Mouse (Mus musculus) naive thymus-derived CD4-positive, alpha-beta T cell, adult 2 months (primary cell): ENCODE data around the gene Ppp2r5d.

ENCODE experiments used
- DNase-seq: peaks from one replicate; pipeline ENCODE4 v3.0.0-alpha.2; 2011; ENCODE audit warnings: low read depth

Gene Ppp2r5d

GRCm38 (mm10) chr17:46680760-46681373 is 24.0 kb downstream of the Ppp2r5d start, which contains the start of gene Klhdc3:
Gene Klhdc3, minus strand, starts transcription at chr17:46680914.
- peak; percentile 98 for DNase-seq

- peak; percentile 62 for DNase-seq
Measured at GRCm38 (mm10) chr17:46679843-46680759, 24.8 kb downstream of the Ppp2r5d start.

- no peak for DNase-seq
Measured at GRCm38 (mm10) chr17:46678911-46679310, 26.0 kb downstream of the Ppp2r5d start.

GRCm38 (mm10) chr17:46678416-46678815 is 26.5 kb downstream of the Ppp2r5d start, which contains the start of gene Mea1:
Gene Mea1, plus strand, starts transcription at chr17:46678793.
- no peak for DNase-seq

GRCm38 (mm10) chr17:46674530-46675283 is 30.2 kb downstream of the Ppp2r5d start:
- no peak for DNase-seq

DNA sequence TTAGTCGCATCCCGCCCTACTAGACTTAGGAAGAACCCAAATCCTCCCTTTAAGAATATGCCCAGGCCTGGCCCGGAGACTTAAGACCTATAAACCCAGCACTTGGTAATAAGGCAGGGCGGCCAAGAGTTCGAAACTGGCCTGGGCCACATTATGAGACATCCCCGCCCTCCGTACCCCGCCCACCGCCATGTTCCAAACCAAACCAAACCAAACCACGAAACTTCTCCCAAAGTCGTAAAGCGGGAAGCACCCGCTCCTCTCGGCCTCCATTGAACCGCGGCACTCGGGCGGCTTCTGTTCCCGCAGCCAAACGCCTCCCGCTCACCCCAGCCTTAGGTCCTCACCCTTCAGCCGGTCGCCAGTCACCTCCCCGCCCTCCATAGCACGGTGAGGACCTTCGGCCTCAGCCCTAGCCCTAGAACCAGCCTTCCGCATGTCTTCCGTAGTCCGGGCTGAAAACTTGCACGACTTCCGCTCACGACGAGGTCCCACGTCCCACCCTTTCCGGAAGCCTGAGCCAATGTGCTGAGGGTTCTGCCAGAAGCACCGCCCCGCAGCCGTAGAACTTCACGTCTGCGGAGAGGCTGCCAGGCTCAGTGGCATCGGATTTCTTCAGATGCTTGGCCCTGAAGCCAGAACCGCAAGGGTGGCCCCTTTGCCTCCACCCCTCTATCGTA is 30.9 kb downstream of the Ppp2r5d start, which contains the start of gene Rrp36:
Gene Rrp36, minus strand, starts transcription at position 503 of the 680 bp plus-strand sequence.
- DNase-seq: peak; percentile 91

DNA sequence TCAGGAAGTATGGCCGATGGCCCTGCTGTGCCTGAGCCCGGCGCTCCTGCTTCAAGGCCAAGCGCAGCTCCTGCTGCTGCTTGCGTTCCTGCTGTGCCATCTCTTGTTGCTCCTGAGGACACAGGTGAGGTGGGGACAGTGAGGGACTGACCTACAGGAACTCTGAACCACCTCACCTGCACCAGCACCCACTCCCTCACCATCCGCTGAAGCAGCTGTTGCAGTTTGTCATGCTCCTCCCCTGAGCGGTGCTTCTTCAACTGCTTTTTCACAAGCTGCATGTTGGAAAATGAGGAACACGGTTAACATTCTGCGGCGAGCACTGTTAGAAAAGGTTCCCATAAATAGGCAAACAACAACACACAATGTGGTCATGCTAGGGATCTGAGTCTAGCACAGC is 35.0 kb downstream of the Ppp2r5d start:
- no peak for DNase-seq

DNA sequence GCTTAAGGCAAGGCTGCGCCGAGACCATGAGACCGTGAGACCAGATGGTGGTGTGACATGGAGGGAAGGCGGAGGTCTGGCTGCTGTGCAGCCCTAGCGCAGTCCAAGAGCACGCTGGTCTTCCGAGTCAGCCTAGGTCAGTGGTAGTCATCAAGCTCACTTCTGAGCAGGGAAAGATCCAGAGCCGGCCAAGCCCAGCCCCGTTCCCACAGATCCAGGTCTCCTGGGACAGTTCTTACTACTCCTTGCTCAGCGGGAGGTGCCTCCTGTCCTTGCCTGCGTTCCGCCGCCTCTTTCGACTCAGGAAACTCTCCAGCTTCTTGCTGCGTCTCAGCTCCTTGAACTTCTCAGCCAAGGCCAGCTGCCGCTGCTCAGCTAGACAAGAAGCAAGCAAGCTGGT is 37.2 kb downstream of the Ppp2r5d start:
- no peak for DNase-seq

DNA sequence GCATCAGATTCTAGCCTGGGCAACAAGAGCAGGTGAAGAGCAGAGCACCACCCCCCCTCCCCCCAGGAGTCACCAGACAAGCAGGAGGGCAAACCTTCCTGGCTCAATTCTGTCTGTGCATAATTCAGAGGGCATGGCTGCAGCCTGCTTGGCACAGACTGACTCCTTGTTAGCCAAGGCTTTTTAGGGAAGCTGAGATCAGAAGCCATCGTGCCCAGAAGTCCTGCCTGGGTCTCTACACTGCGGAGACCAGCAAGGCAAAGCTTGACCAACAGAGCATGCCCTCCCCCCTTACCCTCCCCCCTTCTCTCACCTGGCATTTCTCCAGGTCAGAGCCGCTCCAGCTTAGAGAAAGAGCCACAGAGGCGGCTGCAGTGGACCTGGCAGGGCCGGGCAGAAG is 42.2 kb downstream of the Ppp2r5d start:
- DNase-seq: no peak

- DNase-seq: no peak
Measured at GRCm38 (mm10) chr17:46661981-46662380, 42.9 kb downstream of the Ppp2r5d start.

GRCm38 (mm10) chr17:46661351-46661750 is 43.6 kb downstream of the Ppp2r5d start:
- no peak for DNase-seq

GRCm38 (mm10) chr17:46656054-46656453 is 48.9 kb downstream of the Ppp2r5d start:
- DNase-seq: no peak

- DNase-seq: no peak
Measured at GRCm38 (mm10) chr17:46651755-46652547, 53.0 kb downstream of the Ppp2r5d start.

- no peak for DNase-seq
Measured at GRCm38 (mm10) chr17:46651292-46651691, 53.6 kb downstream of the Ppp2r5d start.

GRCm38 (mm10) chr17:46650232-46651031 is 54.5 kb downstream of the Ppp2r5d start, which contains the start of gene Cul7:
Gene Cul7, plus strand, starts transcription at chr17:46650337.
- DNase-seq: peak; percentile 87

- DNase-seq: no peak
Measured at GRCm38 (mm10) chr17:46649811-46650210, 55.1 kb downstream of the Ppp2r5d start.

DNA sequence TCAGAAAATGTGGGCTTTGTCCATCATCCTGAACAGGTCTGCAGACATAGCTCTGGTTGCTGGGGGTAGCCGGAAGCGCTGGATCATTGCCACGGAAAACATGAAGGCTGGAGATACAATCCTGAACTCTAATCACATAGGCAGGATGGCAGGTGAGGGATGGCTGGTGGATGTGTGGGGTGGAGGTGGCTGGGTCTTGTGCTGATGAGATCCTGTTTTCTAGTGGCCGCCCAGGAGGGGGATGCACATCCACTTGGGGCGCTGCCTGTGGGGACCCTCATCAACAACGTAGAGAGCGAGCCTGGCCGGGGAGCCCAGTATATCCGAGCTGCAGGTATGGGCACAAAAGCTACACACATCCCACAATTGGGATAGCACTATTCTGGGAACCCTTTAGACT is 56.5 kb downstream of the Ppp2r5d start:
- DNase-seq: no peak

- DNase-seq: no peak
Measured at GRCm38 (mm10) chr17:46647279-46647678, 57.6 kb downstream of the Ppp2r5d start.

DNA sequence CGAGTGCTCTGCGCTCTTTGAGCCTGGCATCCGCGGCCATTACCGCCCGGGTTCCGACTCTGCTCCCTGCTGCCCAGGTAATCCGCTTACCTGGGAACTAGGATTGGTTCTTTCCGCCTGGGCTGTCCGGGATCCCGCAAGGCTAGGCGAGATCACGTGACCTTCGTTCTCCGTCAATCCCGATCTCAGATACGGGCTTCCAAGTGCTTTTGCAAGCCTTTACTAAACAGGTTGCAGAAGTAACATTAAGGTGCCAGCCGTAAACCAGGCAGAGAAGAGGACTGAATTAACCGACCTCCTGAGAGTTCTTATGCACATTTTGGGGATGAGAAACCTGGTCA is 58.6 kb downstream of the Ppp2r5d start:
- no peak for DNase-seq
